In genomic region chr14:51838480-51838879, GRCm38 (mm10) we compare ENCODE assay signal across 19 mouse cellular contexts. TPM values are rescaled to one million over a fixed set of nuclear protein-coding genes. Genes with fewer than 3 reads are reported as not detected.
DNase-seq lines count a peak whose midpoint lies in the region; ATAC-seq and TF ChIP-seq lines count a peak whose summit lies in the region.
"Not testable (repeated sequence)": the region's sequence is repeated elsewhere in the genome, so short reads cannot be mapped to it uniquely, and the experiment has no call there.
"Had no signal": no experiment of that assay in that cellular context is flagged by ENCODE, and none has a peak within 500 bp of the region (broad histone marks: within the 10 kb centered on the region; RNA-seq: fewer than 3 reads in every experiment).

No protein-coding gene starts in this region.

- not testable (repeated sequence) for DNase-seq in Patski (ENCODE audit: low read depth, low spot score); forebrain, postnatal 0 days; lung, postnatal 0 days (ENCODE audit: low spot score)
- DNase-seq in brain, embryonic 14.5 days (ENCODE audit: low read depth): peak; percentile 7
- peak; percentile 2 for DNase-seq in left cerebral cortex, adult 11 months (ENCODE audit: low spot score)
- DNase-seq in right cerebral cortex, adult 18-20 months: peak; percentile 5

- not testable (repeated sequence) for TF ChIP-seq EP300 in lung, postnatal 0 days (IDR thresholded peaks at IDR 0.05)

- not testable (repeated sequence) for TF ChIP-seq POLR2A in brain, embryonic 14.5 days (IDR thresholded peaks at IDR 0.05; ENCODE audit: borderline replicate concordance, extremely low read depth, insufficient read depth, insufficient read length, poor library complexity, severe bottlenecking)

- in situ Hi-C loops in Patski (cut with MboI; ENCODE audit: low pct_unique_long_range_greater_than_20kb): not testable (repeated sequence)

- H3K4me2 ChIP-seq in forebrain, postnatal 0 days (ENCODE audit: low read depth); intestine, postnatal 0 days (replicated peaks; ENCODE audit: low read depth); lung, postnatal 0 days (replicated peaks; ENCODE audit: low read depth, low read length): not testable (repeated sequence)

- H3K4me3 ChIP-seq in forebrain, postnatal 0 days (ENCODE audit: low read depth, low read length); intestine, postnatal 0 days (ENCODE audit: low read depth, low read length); lung, postnatal 0 days (ENCODE audit: low read depth, low read length): not testable (repeated sequence)

- TF ChIP-seq CTCF in Patski (IDR thresholded peaks at IDR 0.05): peak; percentile 18
- peak; percentile 15; the same call in 1 of the 2 replicates for TF ChIP-seq CTCF in brain, embryonic 14.5 days (IDR thresholded peaks at IDR 0.05; ENCODE audit: borderline replicate concordance, extremely low read depth, insufficient read depth, insufficient read length)
- peak; percentile 20; the same call in 1 of the 2 replicates for TF ChIP-seq CTCF in forebrain, postnatal 0 days (IDR thresholded peaks at IDR 0.05; ENCODE audit: low read depth)
- TF ChIP-seq CTCF in intestine, postnatal 0 days (IDR thresholded peaks at IDR 0.05; ENCODE audit: low read depth): peak; percentile 59
- peak; percentile 29; the same call in 1 of the 2 replicates for TF ChIP-seq CTCF in lung, postnatal 0 days (IDR thresholded peaks at IDR 0.05)

- peak; percentile 71 for ATAC-seq in Patski
- not testable (repeated sequence) for ATAC-seq in forebrain, postnatal 0 days; intestine, postnatal 0 days; lung, postnatal 0 days

- not testable (repeated sequence) for H3K36me3 ChIP-seq in forebrain, postnatal 0 days (ENCODE audit: insufficient read depth); intestine, postnatal 0 days (ENCODE audit: control insufficient read depth, insufficient read depth); lung, postnatal 0 days (ENCODE audit: insufficient read depth, low read length)

- not testable (repeated sequence) for H3K9ac ChIP-seq in forebrain, postnatal 0 days; intestine, postnatal 0 days (ENCODE audit: low read depth, low read length); lung, postnatal 0 days (replicated peaks; ENCODE audit: low read depth)

- CTCF ChIA-PET in Patski (lab: Charles Lee): not testable (repeated sequence)

- H3K4me1 ChIP-seq in forebrain, postnatal 0 days (ENCODE audit: insufficient read depth); intestine, postnatal 0 days (replicated peaks; ENCODE audit: control insufficient read depth, insufficient read depth, low read length); lung, postnatal 0 days (ENCODE audit: insufficient read depth, low read depth, low read length): not testable (repeated sequence)

- not testable (repeated sequence) for H3K9me3 ChIP-seq in forebrain, postnatal 0 days (ENCODE audit: low read length); intestine, postnatal 0 days (ENCODE audit: control insufficient read depth); lung, postnatal 0 days (ENCODE audit: low read length)

- not testable (repeated sequence) for H3K27me3 ChIP-seq in Patski; forebrain, postnatal 0 days (ENCODE audit: insufficient read depth, low read length); intestine, postnatal 0 days (replicated peaks; ENCODE audit: control insufficient read depth, insufficient read depth, low read length); lung, postnatal 0 days (replicated peaks; ENCODE audit: insufficient read depth, low read length)

- 20% methylated on average over 2 of the region's 2 CpGs for WGBS in forebrain, postnatal 0 days
- WGBS in intestine, postnatal 0 days: 15% methylated on average over 2 of the region's 2 CpGs
- 33% methylated on average over 2 of the region's 2 CpGs for WGBS in lung, postnatal 0 days

- POLR2A ChIA-PET in Patski (lab: Charles Lee): not testable (repeated sequence)

- H3K27ac ChIP-seq in forebrain, postnatal 0 days (ENCODE audit: low read depth, low read length); intestine, postnatal 0 days (ENCODE audit: low read depth, low read length); lung, postnatal 0 days (ENCODE audit: low read length): not testable (repeated sequence)

RNA-seq across cellular contexts. Expression of gene Ear6, which starts 15.0 kb away (rescaled TPM):
- polyA plus RNA-seq in Patski (2021): not detected
- 0.14 TPM in 1 of 2 replicates, not detected in the other for polyA plus RNA-seq in brain, embryonic 14.5 days (2012; rRNA removed)
- not detected in 2 replicates for total RNA-seq in forebrain, postnatal 0 days (2014; rRNA removed)
- polyA plus RNA-seq in forebrain, postnatal 0 days (2015; fragmentation: Nextera tagmentation; extraction: Ambion mirVana): not detected in 2 replicates
- polyA plus RNA-seq in intestine, postnatal 0 days (2015; fragmentation: Nextera tagmentation; extraction: Ambion mirVana): not detected in 2 replicates
- polyA plus RNA-seq in lung, postnatal 0 days (2015; fragmentation: Nextera tagmentation; extraction: Ambion mirVana): 0.80 and 1.6 TPM in 2 replicates
- total RNA-seq: adrenal gland, postnatal 25 days; gastrocnemius, postnatal 14 days; layer of hippocampus, postnatal 14 days; left cerebral cortex, postnatal 14 days had no signal
- polyA plus RNA-seq: embryonic facial prominence, embryonic 13.5 days; forebrain, embryonic 14.5 days; heart, embryonic 16.5 days; hindbrain, embryonic 11.5 days; neural tube, embryonic 12.5 days had no signal

RNA-seq across cellular contexts. Expression of gene AY358078, which starts 38.6 kb away (rescaled TPM):
- polyA plus RNA-seq in Patski (2021): not detected
- polyA plus RNA-seq in brain, embryonic 14.5 days (2012; rRNA removed): not detected in 2 replicates
- total RNA-seq in forebrain, postnatal 0 days (2014; rRNA removed): not detected in 2 replicates
- not detected in 2 replicates for polyA plus RNA-seq in forebrain, postnatal 0 days (2015; fragmentation: Nextera tagmentation; extraction: Ambion mirVana)
- not detected in 2 replicates for polyA plus RNA-seq in intestine, postnatal 0 days (2015; fragmentation: Nextera tagmentation; extraction: Ambion mirVana)
- not detected in 2 replicates for polyA plus RNA-seq in lung, postnatal 0 days (2015; fragmentation: Nextera tagmentation; extraction: Ambion mirVana)
- total RNA-seq: adrenal gland, postnatal 25 days; gastrocnemius, postnatal 14 days; layer of hippocampus, postnatal 14 days; left cerebral cortex, postnatal 14 days; monocyte, adult 5-6 weeks had no signal
- polyA plus RNA-seq: embryonic facial prominence, embryonic 13.5 days; forebrain, embryonic 14.5 days; heart, embryonic 16.5 days; hindbrain, embryonic 11.5 days; limb, embryonic 14.5 days; liver, embryonic 16.5 days; neural tube, embryonic 12.5 days had no signal

RNA-seq across cellular contexts. Expression of gene Mettl17, which starts 46.2 kb away (rescaled TPM):
- polyA plus RNA-seq in Patski (2021): 27.5 TPM
- polyA plus RNA-seq in brain, embryonic 14.5 days (2012; rRNA removed): 64.9 and 76.0 TPM in 2 replicates
- 47.4 and 49.5 TPM in 2 replicates for total RNA-seq in forebrain, postnatal 0 days (2014; rRNA removed)
- 47.5 and 54.5 TPM in 2 replicates for polyA plus RNA-seq in forebrain, postnatal 0 days (2015; fragmentation: Nextera tagmentation; extraction: Ambion mirVana)
- polyA plus RNA-seq in intestine, postnatal 0 days (2015; fragmentation: Nextera tagmentation; extraction: Ambion mirVana): 16.9 and 19.7 TPM in 2 replicates
- polyA plus RNA-seq in lung, postnatal 0 days (2015; fragmentation: Nextera tagmentation; extraction: Ambion mirVana): 25.3 and 33.9 TPM in 2 replicates

RNA-seq across cellular contexts. Expression of gene Slc39a2, which starts 54.2 kb away (rescaled TPM):
- 0.15 TPM for polyA plus RNA-seq in Patski (2021)
- polyA plus RNA-seq in brain, embryonic 14.5 days (2012; rRNA removed): 12.1 and 15.3 TPM in 2 replicates
- 2.5 and 3.1 TPM in 2 replicates for total RNA-seq in forebrain, postnatal 0 days (2014; rRNA removed)
- 0.29 and 0.39 TPM in 2 replicates for polyA plus RNA-seq in forebrain, postnatal 0 days (2015; fragmentation: Nextera tagmentation; extraction: Ambion mirVana)
- polyA plus RNA-seq in intestine, postnatal 0 days (2015; fragmentation: Nextera tagmentation; extraction: Ambion mirVana): 0.38 and 0.57 TPM in 2 replicates
- 3.7 and 3.8 TPM in 2 replicates for polyA plus RNA-seq in lung, postnatal 0 days (2015; fragmentation: Nextera tagmentation; extraction: Ambion mirVana)
- total RNA-seq: monocyte, adult 5-6 weeks had no signal
